Mouse (Mus musculus) gonadal fat pad, adult 2 months (tissue): ENCODE data around the gene Nynrin. TPM values are rescaled to one million over a fixed set of nuclear protein-coding genes. Genes with fewer than 3 reads are reported as not detected.

Source experiments
- polyA plus RNA-seq: library from polyadenylated mRNA; depleted of rRNA; stranded (reverse); fragments of >200 nt; gene quantifications from 2 replicates; pipeline ENCODE4 v1.2.3, GENCODE M21; 2012; rRNA removed

Gene Nynrin
- polyA plus RNA-seq, 1 experiment, result 3.4 TPM

Other genes with a start within 250 kb of the Nynrin start
- 8.0 and 30.7 TPM in 2 replicates for gene Rec8, start 236.0 kb upstream of the Nynrin start, polyA plus RNA-seq
- gene Ipo4, start 218.1 kb upstream of the Nynrin start, polyA plus RNA-seq, result 93.1 and 112 TPM in 2 replicates
- 3.5 and 4.7 TPM in 2 replicates for gene Gm49378, start 216.1 kb upstream of the Nynrin start, polyA plus RNA-seq
- 103 and 117 TPM in 2 replicates for gene Tm9sf1, start 210.2 kb upstream of the Nynrin start, polyA plus RNA-seq
- 4.4 and 4.6 TPM in 2 replicates for gene Tssk4, start 203.8 kb upstream of the Nynrin start, polyA plus RNA-seq
- 33.1 and 34.8 TPM in 2 replicates for gene Mdp1, start 193.5 kb upstream of the Nynrin start, polyA plus RNA-seq
- 17.9 and 24.6 TPM in 2 replicates for gene Gmpr2, start 182.1 kb upstream of the Nynrin start, polyA plus RNA-seq
- gene Nedd8, start 181.9 kb upstream of the Nynrin start, polyA plus RNA-seq, result 262 and 441 TPM in 2 replicates
- 12.3 and 12.4 TPM in 2 replicates for gene Tinf2, start 172.2 kb upstream of the Nynrin start, polyA plus RNA-seq
- gene Tgm1, start 140.1 kb upstream of the Nynrin start, polyA plus RNA-seq, result 4.3 and 4.4 TPM in 2 replicates
- 48.4 and 49.0 TPM in 2 replicates for gene Rabggta, start 131.7 kb upstream of the Nynrin start, polyA plus RNA-seq
- 92.5 and 99.0 TPM in 2 replicates for gene Dhrs1, start 108.3 kb upstream of the Nynrin start, polyA plus RNA-seq
- 16.7 and 18.1 TPM in 2 replicates for gene Nop9, start 108.3 kb upstream of the Nynrin start, polyA plus RNA-seq
- 5.9 and 8.3 TPM in 2 replicates for gene Cideb, start 95.6 kb upstream of the Nynrin start, polyA plus RNA-seq
- gene Ltb4r2, start 92.6 kb upstream of the Nynrin start, polyA plus RNA-seq, result 1.5 and 2.2 TPM in 2 replicates
- gene Ltb4r1, start 88.0 kb upstream of the Nynrin start, polyA plus RNA-seq, result 3.8 and 4.6 TPM in 2 replicates
- gene Adcy4, start 69.9 kb upstream of the Nynrin start, polyA plus RNA-seq, result 12.6 and 13.6 TPM in 2 replicates
- 9.1 and 10.7 TPM in 2 replicates for gene Ripk3, start 65.1 kb upstream of the Nynrin start, polyA plus RNA-seq
- gene Nfatc4, start 30.9 kb upstream of the Nynrin start, polyA plus RNA-seq, result 12.1 and 12.7 TPM in 2 replicates
- 0.28 and 0.54 TPM in 2 replicates for gene Cbln3, start 30.4 kb downstream of the Nynrin start, polyA plus RNA-seq
- gene Khnyn, start 30.9 kb downstream of the Nynrin start, polyA plus RNA-seq, result 14.3 and 14.7 TPM in 2 replicates
- 62.6 and 68.9 TPM in 2 replicates for gene Sdr39u1, start 46.3 kb downstream of the Nynrin start, polyA plus RNA-seq
- 2.0 and 2.6 TPM in 2 replicates for gene Cma1, start 90.7 kb downstream of the Nynrin start, polyA plus RNA-seq
- not detected in 2 replicates for gene Cma2, start 97.0 kb downstream of the Nynrin start, polyA plus RNA-seq
- gene Mcpt1, start 164.0 kb downstream of the Nynrin start, polyA plus RNA-seq, result not detected in 2 replicates
- not detected in 2 replicates for gene Mcpt9, start 176.5 kb downstream of the Nynrin start, polyA plus RNA-seq
- gene Mcpt2, start 188.0 kb downstream of the Nynrin start, polyA plus RNA-seq, result not detected in 2 replicates
- 0.92 and 2.8 TPM in 2 replicates for gene Mcpt4, start 208.3 kb downstream of the Nynrin start, polyA plus RNA-seq
- gene Mcpt8, start 231.3 kb downstream of the Nynrin start, polyA plus RNA-seq, result not detected in 2 replicates
- gene Ctsg, start 248.6 kb downstream of the Nynrin start, polyA plus RNA-seq, result 0.11 and 0.20 TPM in 2 replicates